Mouse (Mus musculus): ENCODE results near the gene Brca1.
"Not testable (repeated sequence)": the region's sequence is repeated elsewhere in the genome, so short reads cannot be mapped to it uniquely, and the experiment has no call there.

- TF ChIP-seq CHD2 (IDR thresholded peaks at IDR 0.05; ENCODE audit: low read depth, low read length); ZC3H11A (IDR thresholded peaks at IDR 0.05; ENCODE audit: borderline replicate concordance, low read depth, low read length); MAFK (IDR thresholded peaks at IDR 0.05; ENCODE audit: insufficient read depth, low read depth, low read length): not testable (repeated sequence)
- TF ChIP-seq ZNF384 (IDR thresholded peaks at IDR 0.05; ENCODE audit: low read depth, low read length): 0 out of 2 replicates have a peak, but pooled peaks have one; percentile 33
These were observed 110.2 kb downstream of the Brca1 start for GRCm38 (mm10) chr11:101441450-101442126.

Measured in ES-E14 (cell line).